Mouse (Mus musculus): ENCODE data around the gene 1700067K01Rik. TPM values are rescaled to one million over a fixed set of nuclear protein-coding genes. Genes with fewer than 3 reads are reported as not detected.
A peak's percentile ranks its signal among the peaks of the same experiment; 100 is the strongest.

1700067K01Rik gene
- 0.30 and 0.91 TPM in 2 replicates for polyA plus RNA-seq (2012; rRNA removed)

DNA sequence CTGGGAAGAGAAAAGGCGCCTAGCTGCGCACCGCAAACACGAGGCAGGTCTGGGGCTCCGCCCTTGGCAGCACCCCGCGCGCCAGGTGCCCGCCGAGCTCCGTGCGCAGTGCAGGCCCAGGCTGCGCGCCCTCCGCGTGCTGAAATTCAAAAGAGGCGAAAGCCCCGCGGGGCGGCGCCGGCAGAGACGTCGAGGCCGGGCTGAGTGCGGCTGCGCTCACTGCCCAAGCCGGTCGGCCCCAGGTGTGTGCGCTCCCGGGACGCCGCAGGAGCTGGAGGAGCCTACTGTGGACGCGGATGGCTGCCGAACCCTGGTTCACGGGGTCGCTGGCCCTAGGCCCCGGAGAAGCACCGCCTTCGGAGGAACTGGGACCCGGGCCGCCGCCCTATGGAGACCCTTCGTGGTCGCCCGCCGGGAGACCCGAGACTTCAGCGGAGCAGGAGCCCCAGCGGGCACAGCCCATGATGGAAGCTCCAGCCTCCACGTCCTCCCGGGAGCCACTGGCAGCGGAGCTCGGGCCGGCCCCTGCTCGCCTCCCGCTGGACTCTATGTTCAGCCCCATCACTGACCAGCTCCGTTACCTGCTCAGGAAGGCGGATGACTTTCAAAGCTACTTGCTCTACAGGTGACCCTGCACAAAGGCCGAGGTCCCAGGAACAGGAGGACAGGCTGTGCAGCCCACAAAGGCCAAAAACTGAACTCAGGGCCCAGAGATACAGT is at the start of gene 1700067K01Rik:
1700067K01Rik (plus strand) TSS at position 222 of the 720 bp plus-strand sequence.
- WGBS, result 87% methylated on average over 61 of the region's 61 CpGs
- no peak for TF ChIP-seq POLR2A (IDR thresholded peaks at IDR 0.05; ENCODE audit: low read depth, low read length)
- no peak for TF ChIP-seq CTCF (IDR thresholded peaks at IDR 0.05; ENCODE audit: extremely low read depth, insufficient read length, insufficient replicate concordance, low read depth, low read length)
- Histone ChIP-seq H3K27me3 (ENCODE audit: control insufficient read depth, insufficient read depth, low read length) (no peaks in the 10 kb centered on the region), H3K4me1 (ENCODE audit: control insufficient read depth, insufficient read depth, insufficient read length, low read length) (peaks cover 12% of the 10 kb centered on the region), H3K4me3 (ENCODE audit: low read depth, low read length) (no peak within 1 kb of the TSS), H3K27ac (ENCODE audit: insufficient read depth, low read depth, low read length) (no peak within 1 kb of the TSS), H3K36me3 (ENCODE audit: control insufficient read depth, insufficient read depth, low read length) (peaks cover 4% of the 10 kb centered on the region)

DNA sequence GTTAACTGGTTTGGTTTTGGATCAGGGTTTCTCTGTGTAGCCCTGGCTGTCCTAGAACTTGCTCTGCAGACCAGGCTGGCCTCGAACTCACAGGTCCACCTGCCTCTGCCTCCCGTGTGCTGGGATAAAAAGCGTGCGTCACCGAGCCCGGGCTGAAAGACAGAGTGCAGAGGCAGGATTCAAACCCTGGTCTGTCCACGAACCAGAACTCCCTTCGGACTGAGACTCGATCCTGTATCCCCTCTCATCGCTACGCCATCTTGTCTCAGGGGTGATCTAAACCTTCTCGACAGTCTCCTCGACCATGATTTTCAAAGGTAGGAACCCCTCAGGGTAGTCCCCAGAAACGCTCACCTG is 46.6 kb upstream of the 1700067K01Rik start:
- TF ChIP-seq CTCF (IDR thresholded peaks at IDR 0.05; ENCODE audit: extremely low read depth, insufficient read length, insufficient replicate concordance, low read depth, low read length) (no peak), POLR2A (IDR thresholded peaks at IDR 0.05; ENCODE audit: low read depth, low read length) (no peak)
- Histone ChIP-seq H3K36me3 (ENCODE audit: control insufficient read depth, insufficient read depth, low read length) (no peaks in the 10 kb centered on the region), H3K27ac (ENCODE audit: insufficient read depth, low read depth, low read length) (no peak overlapping the region), H3K4me1 (ENCODE audit: control insufficient read depth, insufficient read depth, insufficient read length, low read length) (peaks cover 6% of the 10 kb centered on the region), H3K4me3 (ENCODE audit: low read depth, low read length) (peak overlapping the region; percentile 89), H3K27me3 (ENCODE audit: control insufficient read depth, insufficient read depth, low read length) (no peaks in the 10 kb centered on the region)
- WGBS, result 3% methylated on average over 14 of the region's 14 CpGs

DNA sequence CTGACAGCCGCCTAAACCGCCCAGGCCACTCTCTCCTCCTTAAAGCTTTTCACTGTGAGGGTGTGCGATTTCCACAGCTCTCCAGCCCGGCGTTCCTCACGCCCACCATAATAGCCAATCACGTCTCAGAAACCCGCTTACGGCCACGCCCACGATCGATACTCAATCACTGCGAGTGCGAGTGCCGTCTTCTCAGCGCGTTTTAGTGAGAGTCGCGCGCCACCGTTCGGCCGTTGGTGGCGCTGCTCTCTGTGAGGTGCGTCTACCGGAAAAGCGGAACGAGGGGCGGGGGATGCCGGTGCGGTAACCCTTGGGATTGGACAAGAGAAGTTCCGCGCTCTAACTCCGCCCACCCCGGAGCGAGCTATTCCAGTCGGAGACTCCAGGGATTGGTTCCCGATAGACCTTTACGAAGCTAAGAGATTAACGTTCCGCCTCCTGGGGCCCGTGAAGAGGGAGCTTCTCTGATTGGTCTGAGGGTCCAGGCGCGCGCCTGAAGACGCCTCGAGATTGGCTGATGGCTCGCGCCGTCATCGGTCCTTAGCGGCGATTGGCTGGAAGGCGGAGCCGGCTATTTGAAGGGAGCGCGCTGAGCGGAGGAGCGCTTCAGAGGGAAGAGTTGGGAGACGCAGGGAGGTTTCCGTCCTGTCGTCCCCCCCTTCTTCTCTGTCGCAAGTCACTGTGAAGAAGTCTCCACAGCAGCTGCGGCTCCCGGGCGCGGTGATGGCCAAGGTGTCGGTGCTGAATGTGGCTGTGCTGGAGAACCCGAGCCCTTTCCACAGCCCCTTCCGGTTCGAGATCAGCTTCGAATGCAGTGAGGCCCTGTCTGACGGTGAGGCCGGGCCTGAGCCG is 46.0 kb upstream of the 1700067K01Rik start, which contains the start of the genes Gm10644 and Asf1b:
Gm10644 (minus strand) TSS at position 100 of the 852 bp plus-strand sequence.
Asf1b (plus strand) TSS at position 402 of the 852 bp plus-strand sequence.
- Histone ChIP-seq H3K36me3 (ENCODE audit: control insufficient read depth, insufficient read depth, low read length) (no peaks in the 10 kb centered on the region), H3K27ac (ENCODE audit: insufficient read depth, low read depth, low read length) (no peak within 1 kb of the TSS), H3K27me3 (ENCODE audit: control insufficient read depth, insufficient read depth, low read length) (no peaks in the 10 kb centered on the region), H3K4me1 (ENCODE audit: control insufficient read depth, insufficient read depth, insufficient read length, low read length) (peaks cover 6% of the 10 kb centered on the region), H3K4me3 (ENCODE audit: low read depth, low read length) (peak within 1 kb of the TSS; percentile 89)
- peak; percentile 78 for TF ChIP-seq CTCF (IDR thresholded peaks at IDR 0.05; ENCODE audit: extremely low read depth, insufficient read length, insufficient replicate concordance, low read depth, low read length)
- TF ChIP-seq POLR2A (IDR thresholded peaks at IDR 0.05; ENCODE audit: low read depth, low read length), result peak; percentile 47; the same call in 1 of the 2 replicates
- under 1% methylated on average over 75 of the region's 75 CpGs for WGBS

DNA sequence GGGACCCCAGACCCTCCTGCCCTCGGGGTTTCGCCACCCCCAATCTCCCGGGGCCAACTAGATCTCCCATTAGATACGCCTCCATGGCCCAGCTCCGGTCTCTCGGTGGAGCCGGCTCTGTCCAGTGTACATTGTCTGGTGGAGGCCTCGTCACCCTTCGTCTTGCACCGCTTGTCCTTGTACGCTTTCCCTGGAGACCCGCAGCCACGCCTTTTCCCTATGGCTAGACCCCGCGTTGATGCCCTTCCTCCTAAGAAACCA is 45.4 kb upstream of the 1700067K01Rik start:
- under 1% methylated on average over 15 of the region's 15 CpGs for WGBS
- H3K36me3 ChIP-seq (ENCODE audit: control insufficient read depth, insufficient read depth, low read length), result no peaks in the 10 kb centered on the region
- peaks cover 6% of the 10 kb centered on the region for H3K4me1 ChIP-seq (ENCODE audit: control insufficient read depth, insufficient read depth, insufficient read length, low read length)

DNA sequence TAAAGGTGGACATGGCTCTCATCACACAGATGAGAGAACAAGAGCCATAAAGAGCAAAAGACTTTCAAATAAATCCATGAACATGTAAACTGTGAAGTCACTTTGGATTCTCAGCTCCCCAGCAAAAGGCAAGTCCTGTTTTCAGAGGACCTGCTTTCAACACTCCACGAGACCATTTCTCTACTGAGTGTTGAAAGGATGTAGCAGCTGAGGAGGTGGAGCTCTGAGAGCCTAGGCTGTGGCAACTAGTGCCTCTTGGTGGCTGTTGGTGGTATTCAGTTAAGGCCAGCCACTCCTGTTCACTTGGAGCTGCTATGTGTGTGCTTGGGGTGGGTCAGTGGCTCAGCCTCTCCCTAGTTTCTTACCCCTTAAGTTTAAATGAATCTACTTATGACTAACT is 44.5 kb upstream of the 1700067K01Rik start:
- Histone ChIP-seq H3K4me1 (ENCODE audit: control insufficient read depth, insufficient read depth, insufficient read length, low read length) (peaks cover 6% of the 10 kb centered on the region), H3K27ac (ENCODE audit: insufficient read depth, low read depth, low read length) (no peak overlapping the region), H3K27me3 (ENCODE audit: control insufficient read depth, insufficient read depth, low read length) (no peaks in the 10 kb centered on the region), H3K36me3 (ENCODE audit: control insufficient read depth, insufficient read depth, low read length) (no peaks in the 10 kb centered on the region), H3K4me3 (ENCODE audit: low read depth, low read length) (no peak overlapping the region)
- no peak for TF ChIP-seq POLR2A (IDR thresholded peaks at IDR 0.05; ENCODE audit: low read depth, low read length)
- no peak for TF ChIP-seq CTCF (IDR thresholded peaks at IDR 0.05; ENCODE audit: extremely low read depth, insufficient read length, insufficient replicate concordance, low read depth, low read length)
- 11% methylated on average over 1 of the region's 1 CpGs for WGBS

More for the DNA sequence above, 45.4 kb upstream of the 1700067K01Rik start:
- TF ChIP-seq POLR2A (IDR thresholded peaks at IDR 0.05; ENCODE audit: low read depth, low read length) (no peak), CTCF (IDR thresholded peaks at IDR 0.05; ENCODE audit: extremely low read depth, insufficient read length, insufficient replicate concordance, low read depth, low read length) (no peak)
- peak overlapping the region; percentile 89 for H3K4me3 ChIP-seq (ENCODE audit: low read depth, low read length)
- H3K27me3 ChIP-seq (ENCODE audit: control insufficient read depth, insufficient read depth, low read length), result no peaks in the 10 kb centered on the region
- H3K27ac ChIP-seq (ENCODE audit: insufficient read depth, low read depth, low read length), result no peak overlapping the region

DNA sequence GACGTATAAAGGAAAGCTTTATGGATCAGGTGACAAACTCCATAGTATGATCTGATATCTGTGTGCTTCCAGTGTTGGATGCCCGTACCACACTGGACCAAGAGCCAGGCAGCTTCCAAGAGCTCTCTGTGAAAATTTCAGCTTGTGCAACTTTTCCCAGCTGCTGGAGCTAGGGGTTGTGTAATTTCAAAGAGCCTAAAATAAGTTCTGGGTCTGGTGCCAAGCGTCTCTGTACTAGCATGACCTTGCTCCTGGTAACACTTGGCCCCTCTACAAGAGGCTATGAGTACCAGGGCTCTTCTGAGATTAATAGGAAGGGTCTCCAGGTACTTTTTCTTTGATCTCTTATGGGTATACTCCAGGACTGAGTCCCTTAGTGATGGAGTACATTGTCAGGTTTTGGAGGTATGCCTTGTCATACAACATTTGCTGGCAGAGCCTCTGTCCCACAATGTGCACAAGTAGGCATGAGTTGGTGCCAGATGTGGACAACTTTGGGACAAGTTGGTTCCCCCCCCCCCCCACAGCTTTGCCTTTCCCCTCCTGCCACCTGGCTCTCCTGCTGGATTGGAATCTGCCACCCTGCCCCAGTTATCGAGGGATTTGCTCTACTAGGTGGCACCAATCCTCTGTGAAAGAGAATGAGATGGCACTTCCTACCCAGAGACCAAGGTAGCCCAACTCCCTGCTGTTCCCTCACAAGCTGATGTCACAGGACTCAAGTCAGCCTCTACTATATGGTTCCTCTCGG is 37.1 kb upstream of the 1700067K01Rik start:
- H3K27ac ChIP-seq (ENCODE audit: insufficient read depth, low read depth, low read length), result no peak overlapping the region
- no peak for TF ChIP-seq POLR2A (IDR thresholded peaks at IDR 0.05; ENCODE audit: low read depth, low read length)
- no peak for TF ChIP-seq CTCF (IDR thresholded peaks at IDR 0.05; ENCODE audit: extremely low read depth, insufficient read length, insufficient replicate concordance, low read depth, low read length)
- H3K4me3 ChIP-seq (ENCODE audit: low read depth, low read length), result no peak overlapping the region
- 86% methylated on average over 5 of the region's 5 CpGs for WGBS
- 0 out of 2 replicates have a peak, but pooled peaks cover 2% of the 10 kb centered on the region for H3K36me3 ChIP-seq (ENCODE audit: control insufficient read depth, insufficient read depth, low read length)
- H3K4me1 ChIP-seq (ENCODE audit: control insufficient read depth, insufficient read depth, insufficient read length, low read length), result no peaks in the 10 kb centered on the region
- H3K27me3 ChIP-seq (ENCODE audit: control insufficient read depth, insufficient read depth, low read length), result no peaks in the 10 kb centered on the region

Measured in small intestine, adult 2 months (tissue).